Mouse (Mus musculus) c-Kit-positive CD71-positive TER-119-negative erythroid progenitor cells, embryonic 14.5 days (primary cell): ENCODE measurements around the gene Rai14.
"Not testable (repeated sequence)": the region's sequence is repeated elsewhere in the genome, so short reads cannot be mapped to it uniquely, and the experiment has no call there.

Source experiments
- DNase-seq: peaks from one replicate; pipeline ENCODE4 v3.0.0-alpha.2; 2013; ENCODE audit warnings: low read depth

Gene Rai14

GRCm38 (mm10) chr15:10533361-10533760, 181.1 kb downstream of the Rai14 start:
- DNase-seq: not testable (repeated sequence)

DNA sequence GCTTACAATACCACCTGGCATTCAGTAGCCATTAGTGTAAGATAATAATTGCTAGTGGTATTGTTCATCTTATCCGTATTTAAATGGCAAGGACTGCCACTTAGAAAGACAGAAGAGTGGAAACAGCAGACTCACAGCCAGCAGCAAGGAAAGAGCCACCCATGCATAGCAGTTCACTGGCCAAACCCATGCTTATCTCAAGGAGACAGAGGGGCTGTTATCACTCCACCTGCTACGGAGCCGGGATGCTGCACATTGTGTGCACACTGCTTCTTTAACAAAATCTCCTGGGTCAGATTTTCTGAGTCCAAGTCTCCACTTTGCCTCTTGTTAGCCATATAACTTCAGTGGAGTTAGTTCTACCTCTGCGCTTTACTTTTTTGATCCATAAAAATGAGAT, 183.1 kb downstream of the Rai14 start:
- DNase-seq: peak; percentile 46

GRCm38 (mm10) chr15:10525896-10526295, 188.5 kb downstream of the Rai14 start:
- DNase-seq: no peak
